Mouse (Mus musculus): ENCODE measurements around the gene Slc39a10. TPM values are rescaled to one million over a fixed set of nuclear protein-coding genes. Genes with fewer than 3 reads are reported as not detected.
"Not testable (repeated sequence)": the region's sequence is repeated elsewhere in the genome, so short reads cannot be mapped to it uniquely, and the experiment has no call there.

Slc39a10 gene
- polyA plus RNA-seq, 1 experiment from 2014 or later = 27.8 TPM

DNA sequence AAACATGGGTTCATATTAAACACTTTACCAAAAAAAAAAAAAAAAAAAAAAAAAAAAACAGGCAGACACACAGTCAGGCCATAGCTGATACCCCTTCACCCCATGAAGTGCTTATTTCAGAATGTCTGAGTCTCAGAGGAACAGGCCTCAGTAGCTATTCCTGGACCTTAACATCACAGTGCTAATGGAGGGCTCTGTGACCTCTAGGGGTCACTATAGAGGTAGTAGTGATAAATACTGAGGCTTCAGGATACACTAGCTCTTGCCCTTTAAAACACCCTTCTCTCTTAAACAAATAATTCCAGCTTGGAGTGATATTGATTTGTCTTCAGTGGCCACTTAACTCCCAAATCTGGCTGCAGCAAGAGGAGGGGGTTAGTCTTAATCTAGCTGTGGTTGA lies 123.3 kb downstream of the Slc39a10 start:
- not testable (repeated sequence) for H3K27ac ChIP-seq (replicated peaks in 1 of 2; ENCODE audit: control insufficient read depth in 1 of 2, insufficient read depth in 1 of 2, low read depth in 2 of 2, low read length in 2 of 2); H3K9me3 ChIP-seq (ENCODE audit: control insufficient read depth, low read length); H3K4me3 ChIP-seq (ENCODE audit: control insufficient read depth in 1 of 2, insufficient read depth in 1 of 2, low read depth in 1 of 2, low read length in 2 of 2); H3K4me2 ChIP-seq (ENCODE audit: low read length); ATAC-seq (ENCODE audit: insufficient number of reproducible peaks, insufficient read depth, low FRiP score, low read depth); H3K4me1 ChIP-seq (ENCODE audit: control insufficient read depth in 2 of 2, insufficient read depth in 2 of 2, low read length in 2 of 2); H3K36me3 ChIP-seq (ENCODE audit: control insufficient read depth, insufficient read depth, low read length); H3K27me3 ChIP-seq (ENCODE audit: control insufficient read depth, insufficient read depth, low read length); H3K9ac ChIP-seq (ENCODE audit: low read length)

DNA sequence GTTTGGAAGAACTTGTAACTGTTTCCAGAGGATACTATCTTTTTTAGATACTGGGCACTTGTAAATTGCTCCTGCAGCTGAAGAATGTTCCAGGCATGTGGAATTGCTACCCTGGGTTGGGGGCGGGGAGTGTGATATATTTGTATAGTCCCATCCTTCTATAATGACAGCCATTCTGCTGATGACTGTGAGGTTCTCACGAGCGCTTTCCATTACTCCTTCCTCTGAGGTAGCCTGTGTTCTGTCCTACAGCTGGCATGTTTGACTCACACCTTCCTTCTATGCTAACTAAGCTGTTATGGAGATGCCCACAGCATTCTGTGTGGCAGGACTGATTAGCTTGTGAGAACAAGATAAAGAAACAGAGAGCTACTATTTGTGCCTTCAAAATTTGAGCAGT lies 128.1 kb downstream of the Slc39a10 start:
- peak; percentile 54; the same call in 1 of the 2 replicates for ATAC-seq (ENCODE audit: insufficient number of reproducible peaks, insufficient read depth, low FRiP score, low read depth)
- 19% methylated on average over 3 of the region's 3 CpGs for WGBS
- H3K27ac ChIP-seq (replicated peaks in 1 of 2; ENCODE audit: control insufficient read depth in 1 of 2, insufficient read depth in 1 of 2, low read depth in 2 of 2, low read length in 2 of 2); H3K9ac ChIP-seq (ENCODE audit: low read length); H3K4me3 ChIP-seq (ENCODE audit: control insufficient read depth in 1 of 2, insufficient read depth in 1 of 2, low read depth in 1 of 2, low read length in 2 of 2); H3K27me3 ChIP-seq (ENCODE audit: control insufficient read depth, insufficient read depth, low read length); H3K9me3 ChIP-seq (ENCODE audit: control insufficient read depth, low read length); H3K4me2 ChIP-seq (ENCODE audit: low read length); H3K4me1 ChIP-seq (ENCODE audit: control insufficient read depth in 2 of 2, insufficient read depth in 2 of 2, low read length in 2 of 2); H3K36me3 ChIP-seq (ENCODE audit: control insufficient read depth, insufficient read depth, low read length): not testable (repeated sequence)
